Mouse (Mus musculus) ES-Bruce4 (cell line): ENCODE data around the gene M1ap.

Source experiments
- CTCF ChIP-seq: IDR thresholded peaks from one replicate; pipeline ENCODE4 v1.8.1; 2011; ENCODE audit warnings: low read depth, low read length
- EP300 ChIP-seq: IDR thresholded peaks from 2 replicates; pipeline ENCODE4 v1.6.1; 2011; ENCODE audit warnings: low read depth, low read length; ENCODE audit not compliant: insufficient read depth

- TF ChIP-seq EP300: no peak
- no peak for TF ChIP-seq CTCF
Measured at GRCm38 (mm10) chr6:83037188-83037587, 90.5 kb downstream of the M1ap start.
